Mouse (Mus musculus) kidney, embryonic 15.5 days (tissue): Measurements from ENCODE around the gene Zfyve19. TPM values are rescaled to one million over a fixed set of nuclear protein-coding genes. Genes with fewer than 3 reads are reported as not detected.
A peak's percentile ranks its signal among the peaks of the same experiment; 100 is the strongest.

Experiments
- ATAC-seq: fragments of 200-750 bp; cut with Nextera tagmentation; replicated peaks from 2 replicates; pipeline ENCODE4 v1.8.0; 2017; ENCODE audit warnings: moderate TSS enrichment; ENCODE audit not compliant: low FRiP score
- H3K27ac ChIP-seq: fragments of 300-500 bp; sonication (generic); 2 replicates; pipeline ENCODE4 v1.5.1; 2015; ENCODE audit warnings: mild to moderate bottlenecking, inconsistent platforms
- H3K27me3 ChIP-seq: fragments of 300-500 bp; sonication (generic); 2 replicates; pipeline ENCODE4 v1.6.1; 2015; ENCODE audit warnings: inconsistent platforms
- H3K36me3 ChIP-seq: fragments of 300-500 bp; sonication (generic); 2 replicates; pipeline ENCODE4 v1.6.1; 2015; ENCODE audit warnings: inconsistent platforms
- H3K4me1 ChIP-seq: fragments of 300-500 bp; sonication (generic); 2 replicates; pipeline ENCODE4 v1.6.1; 2015; ENCODE audit warnings: inconsistent platforms
- H3K4me2 ChIP-seq: fragments of 300-500 bp; sonication (generic); 2 replicates; pipeline ENCODE4 v1.6.1; 2015; ENCODE audit warnings: moderate library complexity, mild to moderate bottlenecking, inconsistent platforms
- H3K4me3 ChIP-seq: fragments of 300-500 bp; sonication (generic); replicated peaks from 2 replicates; pipeline ENCODE4 v1.5.1; 2015; ENCODE audit warnings: mild to moderate bottlenecking, inconsistent platforms
- H3K9ac ChIP-seq: fragments of 300-500 bp; sonication (generic); 2 replicates; pipeline ENCODE4 v1.6.1; 2015; ENCODE audit warnings: mild to moderate bottlenecking, inconsistent platforms
- H3K9me3 ChIP-seq: fragments of 300-500 bp; sonication (generic); replicated peaks from 2 replicates; pipeline ENCODE4 v1.6.1; 2016; ENCODE audit warnings: inconsistent platforms
- whole genome bisulfite sequencing: fragments of 180-500 bp; shearing (Covaris S2); methylation state at CpG from one replicate; pipeline ENCODE4 v1.1.7; 2015; ENCODE audit warnings: mixed read lengths; 5-methylcytosine and 5-hydroxymethylcytosine counted together
- polyA plus RNA-seq: library from polyadenylated mRNA; unstranded; fragments of >200 nt; fragmentation: Nextera tagmentation; extraction: Ambion mirVana; gene quantifications from 2 replicates; pipeline ENCODE4 v1.2.1, GENCODE M21; 2015

Zfyve19 gene
- polyA plus RNA-seq = 51.8 and 55.4 TPM in 2 replicates

DNA sequence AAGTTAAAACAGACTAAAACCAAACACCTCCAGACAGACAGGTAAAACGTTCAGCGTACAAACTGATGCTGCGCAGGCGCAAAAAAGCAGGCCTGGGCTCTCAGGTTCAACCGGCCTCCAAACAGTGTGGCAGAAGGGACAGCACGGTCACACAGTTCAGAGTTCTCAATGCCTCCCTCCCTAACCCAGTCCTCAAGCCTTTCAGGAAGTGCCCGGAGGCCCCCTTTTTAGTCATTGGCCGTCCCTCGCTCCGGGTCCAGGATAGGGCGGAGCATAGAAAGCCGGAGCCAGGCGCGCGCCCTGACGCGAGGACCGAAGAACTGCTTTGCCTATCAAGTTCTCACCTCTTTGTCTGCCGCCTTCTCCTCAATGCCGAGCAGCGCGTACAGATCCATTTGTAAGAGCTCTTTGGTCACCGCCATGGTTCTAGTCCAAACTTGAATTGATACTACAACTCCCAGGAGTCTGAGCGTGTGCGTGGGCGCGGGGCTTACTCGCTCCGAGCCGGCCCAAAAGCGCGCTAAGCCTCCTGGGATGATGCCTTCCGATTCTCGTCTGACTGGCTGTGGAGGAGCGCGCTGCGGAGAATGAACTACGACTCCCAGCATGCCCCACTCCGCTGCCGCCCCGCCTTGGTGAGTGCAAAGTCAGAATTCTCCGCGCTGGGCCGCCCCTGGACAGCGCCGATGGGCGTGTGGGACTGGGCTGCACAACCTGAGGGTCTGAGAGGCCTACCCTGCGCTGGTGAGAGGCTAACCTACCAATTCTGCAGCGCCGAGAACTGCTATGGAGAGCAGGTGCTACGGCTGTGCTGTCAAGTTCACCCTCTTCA is at the start of gene Zfyve19, which contains the start of gene Dnajc17:
Gene Zfyve19 (plus strand): TSS at position 274 of the 832 bp plus-strand sequence.
Gene Dnajc17 (minus strand): TSS at position 452 of the 832 bp plus-strand sequence.
- peak; percentile 98 for ATAC-seq
- WGBS = under 1% methylated on average over 51 of the region's 51 CpGs
- no peaks in the 10 kb centered on the region for H3K27me3 ChIP-seq
- H3K9ac ChIP-seq = peak within 1 kb of the TSS; percentile 64
- H3K9me3 ChIP-seq = no peaks in the 10 kb centered on the region
- H3K27ac ChIP-seq = peak within 1 kb of the TSS; percentile 93
- H3K4me2 ChIP-seq = peak within 1 kb of the TSS; percentile 69
- H3K36me3 ChIP-seq = peaks cover 32% of the 10 kb centered on the region
- peaks cover 23% of the 10 kb centered on the region for H3K4me1 ChIP-seq
- peak within 1 kb of the TSS; percentile 65 for H3K4me3 ChIP-seq

DNA sequence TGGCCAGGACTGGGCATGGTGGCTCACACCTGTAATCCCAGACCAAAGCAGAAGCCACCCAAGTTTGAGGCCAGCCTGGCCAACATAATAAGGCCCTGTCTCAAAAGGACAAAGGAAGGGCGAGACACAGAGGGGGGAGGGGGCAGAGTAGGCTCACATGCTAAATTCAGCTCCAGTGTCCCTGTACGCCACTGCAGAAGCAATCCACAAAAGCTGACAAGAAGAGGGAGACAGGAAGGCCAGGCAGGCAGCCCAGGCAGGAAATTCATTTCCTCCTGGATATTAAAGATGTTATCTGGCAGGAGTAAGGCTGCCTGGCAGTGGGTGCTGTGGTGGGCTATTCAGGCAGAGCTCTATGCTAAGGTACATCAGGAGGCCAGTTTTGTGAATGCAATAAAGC is 47.2 kb upstream of the Zfyve19 start:
- H3K27ac ChIP-seq = peak overlapping the region; percentile 59
- 39% methylated on average over 2 of the region's 2 CpGs for WGBS
- no peak for ATAC-seq
- H3K27me3 ChIP-seq = peaks cover 13% of the 10 kb centered on the region
- H3K9ac ChIP-seq = no peak overlapping the region
- peaks cover 5% of the 10 kb centered on the region for H3K4me1 ChIP-seq
- H3K4me3 ChIP-seq = no peak overlapping the region
- H3K9me3 ChIP-seq = no peaks in the 10 kb centered on the region
- H3K36me3 ChIP-seq = no peaks in the 10 kb centered on the region
- no peak overlapping the region for H3K4me2 ChIP-seq

DNA sequence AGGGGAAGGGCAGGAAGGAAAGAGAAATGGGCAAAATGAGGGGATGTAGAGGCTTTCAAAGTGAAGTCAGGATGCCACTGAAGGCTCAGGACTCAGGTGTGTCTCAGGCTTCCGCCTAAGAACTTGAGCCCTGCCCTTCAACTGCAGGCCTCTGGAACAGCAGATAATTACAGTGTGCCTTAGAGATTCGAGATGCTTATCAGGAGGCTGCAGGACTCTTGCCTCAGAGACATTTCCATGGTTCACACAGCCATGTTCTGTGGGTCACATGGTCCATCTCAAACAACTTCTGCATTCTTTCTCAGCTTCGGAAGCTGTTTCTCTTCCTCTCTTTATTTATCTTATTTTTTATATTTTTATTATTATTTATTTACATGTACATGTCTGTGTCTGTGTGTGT is 45.3 kb upstream of the Zfyve19 start:
- Histone ChIP-seq H3K27me3 (peaks cover 29% of the 10 kb centered on the region), H3K4me1 (peaks cover 16% of the 10 kb centered on the region), H3K9ac (no peak overlapping the region), H3K27ac (no peak overlapping the region), H3K36me3 (no peaks in the 10 kb centered on the region), H3K4me2 (no peak overlapping the region), H3K4me3 (no peak overlapping the region), H3K9me3 (no peaks in the 10 kb centered on the region)
- WGBS = 58% methylated on average over 3 of the region's 3 CpGs
- no peak for ATAC-seq

DNA sequence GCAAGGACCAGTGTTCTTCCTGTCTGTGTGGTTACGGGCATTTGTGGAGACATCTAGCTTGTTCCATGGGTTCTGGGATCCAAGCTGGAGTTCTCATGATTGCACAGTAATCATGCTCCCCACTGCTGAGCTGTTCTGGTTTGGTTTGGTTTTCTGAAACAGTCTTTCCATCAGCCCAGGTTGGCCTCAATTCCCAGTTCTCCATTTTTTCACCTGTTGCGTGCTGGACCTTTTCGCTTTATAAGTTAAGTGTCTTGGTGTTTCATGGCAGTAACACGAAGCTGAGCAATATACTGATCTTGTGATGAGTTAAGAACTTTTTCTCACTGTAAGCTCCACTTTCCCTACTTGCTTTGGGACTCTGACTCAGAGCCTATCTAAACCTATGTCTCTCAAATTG is 44.4 kb upstream of the Zfyve19 start:
- Histone ChIP-seq H3K27ac (no peak overlapping the region), H3K9ac (no peak overlapping the region)
- no peak for ATAC-seq

DNA sequence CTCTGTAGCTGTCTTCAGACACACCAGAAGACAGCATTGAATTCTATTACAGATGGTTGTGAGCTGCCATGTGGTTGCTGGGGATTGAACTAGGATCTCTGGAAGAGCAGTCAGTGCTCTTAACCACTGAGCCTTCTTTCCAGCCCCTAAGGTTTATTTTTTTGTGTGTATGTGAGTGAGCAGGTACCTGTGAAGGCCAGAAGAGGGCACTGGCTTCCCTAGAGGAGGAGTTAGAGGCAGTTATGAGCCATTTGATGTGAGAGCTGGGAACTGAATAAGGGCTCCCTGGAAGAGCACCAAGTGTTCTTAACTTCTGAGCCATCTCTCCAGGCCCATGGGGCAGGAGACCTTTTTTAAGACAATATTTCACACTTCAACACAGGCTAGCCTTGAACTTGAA is 43.0 kb upstream of the Zfyve19 start:
- no peak overlapping the region for H3K27ac ChIP-seq
- no peaks in the 10 kb centered on the region for H3K9me3 ChIP-seq
- H3K36me3 ChIP-seq = no peaks in the 10 kb centered on the region
- H3K4me3 ChIP-seq = no peak overlapping the region
- H3K9ac ChIP-seq = no peak overlapping the region
- H3K4me2 ChIP-seq = no peak overlapping the region
- ATAC-seq = no peak
- peaks cover 31% of the 10 kb centered on the region for H3K27me3 ChIP-seq
- peaks cover 17% of the 10 kb centered on the region for H3K4me1 ChIP-seq

More for the DNA sequence above, 44.4 kb upstream of the Zfyve19 start:
- peaks cover 31% of the 10 kb centered on the region for H3K27me3 ChIP-seq
- no peaks in the 10 kb centered on the region for H3K9me3 ChIP-seq
- H3K4me2 ChIP-seq = no peak overlapping the region
- H3K4me3 ChIP-seq = no peak overlapping the region
- H3K36me3 ChIP-seq = no peaks in the 10 kb centered on the region
- H3K4me1 ChIP-seq = peaks cover 17% of the 10 kb centered on the region
- 89% methylated on average over 4 of the region's 4 CpGs for WGBS

DNA sequence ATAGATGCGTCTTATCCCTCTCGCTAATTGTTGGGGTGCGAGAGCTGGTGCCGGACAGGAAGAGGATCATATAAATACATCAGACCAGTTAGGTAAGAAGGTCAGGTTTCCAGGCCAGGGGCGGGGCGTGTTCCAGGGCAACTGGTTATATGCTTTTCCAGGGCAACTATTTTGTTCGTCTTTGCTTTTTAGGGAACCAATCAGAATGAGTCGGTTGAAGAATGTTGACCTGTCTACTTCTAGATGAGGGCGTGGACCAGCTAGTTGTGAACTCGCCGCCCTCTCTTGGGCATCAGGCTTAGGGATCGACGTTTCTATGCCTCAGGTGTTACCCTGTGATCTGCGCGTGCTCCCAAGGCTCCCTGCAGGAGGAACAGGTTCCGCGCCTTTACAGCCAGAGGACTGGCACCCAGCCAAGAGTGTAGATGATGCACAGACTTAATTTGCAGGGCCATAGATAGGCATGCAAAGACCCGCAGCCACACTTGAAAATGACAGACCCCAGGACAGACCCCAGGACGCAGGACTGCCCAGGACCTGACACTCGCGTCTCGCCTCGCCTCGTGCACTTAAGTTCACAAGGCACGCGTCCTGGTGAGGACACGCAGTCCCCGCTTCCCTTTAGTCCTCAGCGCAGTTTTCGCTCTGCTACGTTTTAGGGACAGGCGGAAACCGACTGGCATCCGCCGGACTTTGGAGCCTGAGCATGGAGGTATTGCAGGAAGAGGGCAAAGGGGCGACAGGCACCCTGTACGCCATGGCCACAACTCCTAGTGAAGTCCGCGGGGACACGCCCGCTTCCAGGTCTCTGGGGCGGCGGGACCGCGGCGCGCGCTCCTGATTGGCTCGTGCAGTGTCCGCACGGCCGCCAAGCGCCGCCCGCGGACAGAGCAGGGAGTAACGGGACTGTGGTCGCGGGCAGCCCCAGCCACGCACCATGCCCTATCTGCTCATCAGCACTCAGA is 41.2 kb upstream of the Zfyve19 start, which contains the start of gene Gchfr:
Gene Gchfr (plus strand): TSS at position 873 of the 965 bp plus-strand sequence.
- Histone ChIP-seq H3K36me3 (no peaks in the 10 kb centered on the region), H3K4me1 (peaks cover 27% of the 10 kb centered on the region), H3K27me3 (peaks cover 27% of the 10 kb centered on the region), H3K4me2 (peak within 1 kb of the TSS; percentile 99), H3K27ac (0 out of 2 replicates have a peak within 1 kb of the TSS, but pooled peaks have one; percentile 41), H3K9ac (peak within 1 kb of the TSS; percentile 42), H3K4me3 (peak within 1 kb of the TSS; percentile 56), H3K9me3 (no peaks in the 10 kb centered on the region)
- peak; percentile 86 for ATAC-seq
- under 1% methylated on average over 60 of the region's 60 CpGs for WGBS

DNA sequence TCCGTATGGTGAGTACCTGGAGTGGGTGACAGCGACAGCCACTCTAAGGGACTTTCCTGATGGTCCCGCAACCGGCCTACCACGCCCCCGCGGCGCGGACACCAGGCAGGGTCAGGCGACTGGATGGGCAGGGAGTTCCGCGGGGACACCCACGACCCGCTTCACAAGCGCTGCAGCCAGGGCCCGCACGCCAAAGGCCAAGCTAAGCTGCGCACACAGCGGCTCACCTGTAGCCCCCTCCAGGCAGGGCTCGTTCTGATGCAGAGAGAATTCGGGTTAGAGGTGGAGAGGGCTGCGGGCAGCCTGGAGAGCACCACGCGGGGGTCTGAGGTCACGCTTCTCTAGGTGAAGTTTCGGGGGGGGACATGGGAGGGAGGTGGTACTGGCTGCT is 40.6 kb upstream of the Zfyve19 start:
- H3K27me3 ChIP-seq = peaks cover 27% of the 10 kb centered on the region
- ATAC-seq = peak; percentile 16
- peak overlapping the region; percentile 56 for H3K4me3 ChIP-seq
- H3K36me3 ChIP-seq = no peaks in the 10 kb centered on the region
- 4% methylated on average over 26 of the region's 26 CpGs for WGBS
- H3K4me1 ChIP-seq = peaks cover 34% of the 10 kb centered on the region
- no peak overlapping the region for H3K27ac ChIP-seq
- H3K4me2 ChIP-seq = peak overlapping the region; percentile 99
- no peaks in the 10 kb centered on the region for H3K9me3 ChIP-seq
- peak overlapping the region; percentile 42 for H3K9ac ChIP-seq

DNA sequence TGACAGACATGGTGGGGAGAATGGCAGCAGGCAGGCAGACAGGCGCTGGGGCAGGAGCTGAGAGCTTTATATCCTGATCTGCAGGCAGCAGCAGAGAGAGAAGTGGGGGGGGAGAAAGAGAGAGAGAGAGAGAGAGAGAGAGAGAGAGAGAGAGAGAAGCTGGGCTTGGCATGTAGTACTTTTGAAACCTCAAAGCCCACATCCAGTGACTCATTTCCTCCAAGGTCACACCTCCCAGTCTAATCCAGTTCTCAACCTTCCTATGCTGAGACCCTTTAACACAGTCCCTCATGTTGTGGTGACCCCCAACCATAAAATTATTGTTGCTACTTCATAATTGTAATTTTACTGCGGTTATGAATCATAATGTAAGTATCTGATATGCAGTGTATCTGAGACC is 38.1 kb upstream of the Zfyve19 start:
- peaks cover 27% of the 10 kb centered on the region for H3K27me3 ChIP-seq
- no peak overlapping the region for H3K4me3 ChIP-seq
- H3K9me3 ChIP-seq = no peaks in the 10 kb centered on the region
- no peak overlapping the region for H3K27ac ChIP-seq
- H3K4me1 ChIP-seq = peaks cover 58% of the 10 kb centered on the region
- no peaks in the 10 kb centered on the region for H3K36me3 ChIP-seq
- WGBS = 92% methylated on average over 2 of the region's 2 CpGs
- no peak overlapping the region for H3K9ac ChIP-seq
- no peak for ATAC-seq
- H3K4me2 ChIP-seq = no peak overlapping the region

DNA sequence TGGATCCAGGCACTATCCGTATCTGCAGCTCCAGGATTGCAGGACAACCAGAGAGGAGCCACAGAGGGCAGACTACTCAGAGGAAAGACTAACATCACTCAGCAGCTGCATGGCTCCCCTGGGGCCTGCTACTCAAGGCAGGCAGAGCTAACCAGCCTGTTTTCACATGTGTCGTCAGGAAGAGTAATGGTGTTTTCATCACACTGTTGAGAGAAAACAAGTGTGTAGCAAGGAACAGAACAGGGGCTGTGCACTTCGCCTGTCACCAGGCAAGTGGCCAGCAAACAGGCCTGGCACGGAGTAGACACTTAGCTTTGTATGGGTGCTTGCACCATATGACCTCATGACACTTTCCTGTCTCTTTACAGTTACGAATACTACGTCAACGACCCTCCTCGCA is 36.8 kb upstream of the Zfyve19 start:
- Histone ChIP-seq H3K4me3 (no peak overlapping the region), H3K36me3 (no peaks in the 10 kb centered on the region; the same call in 1 of the 2 replicates), H3K27ac (no peak overlapping the region), H3K27me3 (peaks cover 17% of the 10 kb centered on the region), H3K4me1 (peaks cover 59% of the 10 kb centered on the region), H3K9ac (no peak overlapping the region), H3K9me3 (no peaks in the 10 kb centered on the region), H3K4me2 (no peak overlapping the region)
- 49% methylated on average over 8 of the region's 8 CpGs for WGBS
- no peak for ATAC-seq

DNA sequence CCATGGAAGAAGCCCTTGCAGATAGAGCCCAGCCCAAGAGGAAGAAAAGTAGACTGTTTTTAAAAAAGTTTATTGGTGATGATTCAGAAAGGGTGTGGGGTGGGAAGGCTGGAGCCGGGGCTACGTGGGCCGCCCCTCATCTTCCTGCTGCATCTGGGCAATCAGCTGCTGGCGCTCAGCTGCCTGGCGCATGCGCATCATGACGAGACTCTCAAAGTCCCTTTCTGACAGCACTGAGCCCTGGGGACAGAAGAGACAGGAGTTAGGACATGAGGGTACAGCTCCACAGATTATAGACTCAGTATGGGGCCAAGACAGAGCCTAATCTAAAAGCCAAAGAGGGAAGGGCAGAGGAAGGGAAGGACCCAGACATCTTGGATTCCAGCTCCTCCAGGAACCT is 36.0 kb upstream of the Zfyve19 start:
- peak overlapping the region; percentile 81 for H3K27ac ChIP-seq
- H3K9ac ChIP-seq = 0 out of 2 replicates have a peak overlapping the region, but pooled peaks have one; percentile 8
- peaks cover 8% of the 10 kb centered on the region for H3K27me3 ChIP-seq
- 89% methylated on average over 7 of the region's 7 CpGs for WGBS
- peaks cover 7% of the 10 kb centered on the region; the same call in 1 of the 2 replicates for H3K36me3 ChIP-seq
- H3K4me3 ChIP-seq = no peak overlapping the region
- ATAC-seq = no peak
- peak overlapping the region; percentile 43; the same call in 1 of the 2 replicates for H3K4me2 ChIP-seq
- peaks cover 50% of the 10 kb centered on the region for H3K4me1 ChIP-seq
- no peaks in the 10 kb centered on the region for H3K9me3 ChIP-seq

DNA sequence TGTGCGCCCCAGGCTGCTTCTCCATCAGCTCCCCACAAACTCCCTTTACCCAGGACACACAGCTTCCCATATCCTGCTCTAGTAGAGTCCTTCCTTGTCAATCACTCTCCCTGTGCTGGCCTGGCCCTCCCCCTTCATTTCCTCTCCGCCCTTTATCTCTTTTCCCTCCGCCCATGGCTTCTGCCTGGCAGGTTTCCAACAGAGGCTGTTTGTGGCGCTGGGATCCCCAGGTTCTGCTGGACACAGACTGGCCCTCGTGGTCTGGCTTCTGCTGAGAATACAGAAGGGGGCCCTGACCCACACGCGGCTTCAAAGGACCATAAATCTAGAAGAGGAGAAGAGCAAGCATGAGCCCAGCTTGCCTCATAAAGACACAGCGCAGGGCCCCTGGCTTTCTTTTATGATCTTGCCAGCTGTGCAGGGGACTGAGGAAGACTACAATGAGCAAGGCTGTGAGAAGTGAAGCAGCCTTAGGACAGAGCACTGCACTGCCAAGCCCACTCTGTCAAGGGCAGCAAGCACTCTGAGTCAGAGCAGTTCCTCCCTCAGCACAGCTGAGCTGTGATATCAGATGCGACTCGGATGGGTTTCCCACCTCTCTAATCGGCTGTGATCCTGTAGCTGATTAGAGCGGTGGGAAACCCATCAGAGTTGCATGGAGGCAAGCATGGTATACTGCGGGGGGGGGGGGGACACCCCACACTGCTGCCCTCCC is 35.4 kb upstream of the Zfyve19 start:
- Histone ChIP-seq H3K36me3 (peaks cover 12% of the 10 kb centered on the region), H3K4me2 (peak overlapping the region; percentile 43), H3K27ac (peak overlapping the region; percentile 81), H3K27me3 (peaks cover 3% of the 10 kb centered on the region), H3K9ac (0 out of 2 replicates have a peak overlapping the region, but pooled peaks have one; percentile 8), H3K4me1 (peaks cover 45% of the 10 kb centered on the region), H3K4me3 (no peak overlapping the region), H3K9me3 (no peaks in the 10 kb centered on the region)
- ATAC-seq = peak; percentile 43
- WGBS = 9% methylated on average over 13 of the region's 13 CpGs
